Mouse (Mus musculus) bone marrow, adult 2 months (tissue): ENCODE results near the gene Smim10l2a.

Source experiments
- CTCF ChIP-seq: fragments of 200-500 bp; IDR thresholded peaks from 2 replicates; pipeline ENCODE4 v1.5.1; 2011; ENCODE audit warnings: low read length, control low read depth; ENCODE audit not compliant: control insufficient read depth, insufficient read depth
- POLR2A ChIP-seq: fragments of 200-500 bp; IDR thresholded peaks from 2 replicates; pipeline ENCODE4 v1.6.1; 2011; ENCODE audit warnings: low read depth, mild to moderate bottlenecking, control low read depth, low read length, borderline replicate concordance; ENCODE audit not compliant: control insufficient read depth

- TF ChIP-seq CTCF (no peak), POLR2A (no peak)
Observed at GRCm38 (mm10) chrX:56380852-56381251, 6.5 kb downstream of the Smim10l2a start.
